Mouse (Mus musculus): ENCODE measurements around the gene Dnase2b. TPM values are rescaled to one million over a fixed set of nuclear protein-coding genes. Genes with fewer than 3 reads are reported as not detected.

Dnase2b gene
- not detected in 2 replicates for polyA plus RNA-seq (2014; fragmentation: Nextera tagmentation; extraction: Ambion mirVana)

DNA sequence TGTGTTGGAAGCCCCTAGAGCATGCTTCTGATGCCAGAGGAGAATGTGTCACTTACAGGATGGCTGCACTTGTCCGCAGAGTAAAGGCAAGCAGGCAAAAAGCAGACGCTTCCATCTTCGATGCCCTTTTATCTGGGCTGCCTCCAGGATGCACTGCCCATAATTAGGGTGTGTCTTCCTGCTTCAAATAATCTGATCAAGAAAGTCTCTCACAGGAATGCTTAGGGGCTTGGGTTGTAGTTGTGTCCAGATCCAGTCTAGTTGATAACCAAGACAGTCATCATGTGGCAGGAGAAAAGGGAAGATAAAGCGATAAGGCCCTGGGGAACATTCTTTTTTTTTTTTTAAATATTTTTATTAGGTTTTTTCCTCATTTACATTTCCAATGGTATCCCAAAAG lies at the start of gene Dnase2b:
Gene Dnase2b (minus strand): TSS at position 101 of the 400 bp plus-strand sequence.
- H3K4me3 ChIP-seq (replicated peaks; ENCODE audit: low read length), result no peak within 1 kb of the TSS
- no peaks in the 10 kb centered on the region for H3K4me1 ChIP-seq (replicated peaks; ENCODE audit: control insufficient read depth, insufficient read depth, low read length)
- WGBS, result 87% methylated on average over 4 of the region's 4 CpGs
- DNase-seq (ENCODE audit: low spot score), result no peak
- no peaks in the 10 kb centered on the region for H3K9me3 ChIP-seq (ENCODE audit: control insufficient read depth, low read length)
- H3K27me3 ChIP-seq (ENCODE audit: control insufficient read depth, insufficient read depth, low read length), result no peaks in the 10 kb centered on the region
- no peak within 1 kb of the TSS for H3K27ac ChIP-seq
- H3K9ac ChIP-seq, result no peak within 1 kb of the TSS
- H3K4me2 ChIP-seq (replicated peaks), result no peak within 1 kb of the TSS
- no peaks in the 10 kb centered on the region for H3K36me3 ChIP-seq (replicated peaks; ENCODE audit: control insufficient read depth, insufficient read depth)
- ATAC-seq (ENCODE audit: low FRiP score), result no peak

DNA sequence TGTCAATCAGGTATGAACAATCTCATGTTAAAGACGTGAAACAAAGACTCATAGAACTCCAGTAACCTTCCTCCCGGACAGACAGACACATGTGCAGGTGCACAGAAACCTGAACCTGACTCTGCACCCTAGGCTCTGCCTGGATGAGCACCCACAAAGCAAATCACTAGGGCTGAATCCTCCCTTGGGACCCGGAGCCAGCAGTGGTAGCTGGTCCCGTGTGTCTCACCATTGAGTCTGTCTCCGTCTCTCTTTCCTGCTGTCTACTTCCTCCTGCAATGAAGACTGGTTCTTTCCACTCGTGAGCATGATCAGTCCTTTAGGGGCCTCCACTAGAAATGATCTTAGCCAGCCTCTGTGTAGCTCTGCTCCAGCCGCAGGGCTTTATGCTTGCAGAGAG lies 46.5 kb upstream of the Dnase2b start:
- H3K4me3 ChIP-seq (replicated peaks; ENCODE audit: low read length), result no peak overlapping the region
- H3K27ac ChIP-seq, result no peak overlapping the region
- no peaks in the 10 kb centered on the region for H3K36me3 ChIP-seq (replicated peaks; ENCODE audit: control insufficient read depth, insufficient read depth)
- H3K9me3 ChIP-seq (ENCODE audit: control insufficient read depth, low read length), result no peaks in the 10 kb centered on the region
- DNase-seq (ENCODE audit: low spot score), result no peak
- H3K27me3 ChIP-seq (ENCODE audit: control insufficient read depth, insufficient read depth, low read length), result no peaks in the 10 kb centered on the region
- 87% methylated on average over 7 of the region's 7 CpGs for WGBS
- H3K9ac ChIP-seq, result no peak overlapping the region
- ATAC-seq (ENCODE audit: low FRiP score), result no peak
- no peaks in the 10 kb centered on the region for H3K4me1 ChIP-seq (replicated peaks; ENCODE audit: control insufficient read depth, insufficient read depth, low read length)
- no peak overlapping the region for H3K4me2 ChIP-seq (replicated peaks)

DNA sequence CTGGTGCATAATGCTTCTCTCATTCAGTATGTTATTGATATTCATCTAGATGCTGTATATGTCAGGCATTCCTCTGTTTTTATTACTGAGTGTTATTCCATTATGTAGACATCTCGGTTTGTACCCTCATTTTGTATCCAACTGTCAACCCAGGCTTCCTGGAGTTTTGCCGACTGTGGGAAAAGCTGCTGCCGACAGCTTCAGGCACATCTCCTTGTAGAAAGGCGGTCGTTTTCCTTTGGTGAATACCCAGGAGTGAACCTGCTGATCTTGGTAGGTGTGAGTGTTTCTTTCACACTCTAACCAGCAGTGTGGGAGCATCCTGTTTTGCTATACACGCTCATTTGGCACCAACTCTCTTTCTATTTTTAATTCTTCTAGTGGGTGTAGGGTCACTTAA lies 45.6 kb upstream of the Dnase2b start:
- ATAC-seq (ENCODE audit: low FRiP score), result no peak
- Histone ChIP-seq H3K36me3 (replicated peaks; ENCODE audit: control insufficient read depth, insufficient read depth) (no peaks in the 10 kb centered on the region), H3K9me3 (ENCODE audit: control insufficient read depth, low read length) (no peaks in the 10 kb centered on the region), H3K4me2 (replicated peaks) (no peak overlapping the region), H3K4me1 (replicated peaks; ENCODE audit: control insufficient read depth, insufficient read depth, low read length) (no peaks in the 10 kb centered on the region), H3K4me3 (replicated peaks; ENCODE audit: low read length) (no peak overlapping the region), H3K9ac (no peak overlapping the region), H3K27me3 (ENCODE audit: control insufficient read depth, insufficient read depth, low read length) (no peaks in the 10 kb centered on the region), H3K27ac (no peak overlapping the region)
- no peak for DNase-seq (ENCODE audit: low spot score)
- WGBS, result 69% methylated on average over 6 of the region's 6 CpGs

DNA sequence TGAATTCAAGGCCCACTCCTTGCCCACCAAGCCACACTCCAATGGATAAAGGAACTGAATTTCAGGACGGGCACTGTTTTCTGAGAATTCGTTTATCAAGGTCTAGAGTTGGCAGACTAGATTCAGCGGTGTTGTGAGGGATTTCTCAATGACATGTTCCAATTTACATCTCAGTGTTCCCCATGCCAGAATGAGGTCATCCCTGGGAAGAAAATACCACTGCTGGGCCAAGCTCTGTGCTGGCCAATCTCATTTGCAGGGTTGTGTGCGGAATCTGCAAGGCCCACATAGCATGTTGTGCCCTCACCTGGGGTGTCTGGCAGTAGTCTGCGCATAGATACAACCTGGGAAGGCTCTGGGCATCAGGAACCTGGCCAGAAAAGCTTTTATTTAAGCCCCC lies 43.9 kb upstream of the Dnase2b start:
- H3K27ac ChIP-seq, result no peak overlapping the region
- WGBS, result 90% methylated on average over 5 of the region's 5 CpGs
- H3K4me1 ChIP-seq (replicated peaks; ENCODE audit: control insufficient read depth, insufficient read depth, low read length), result no peaks in the 10 kb centered on the region
- no peaks in the 10 kb centered on the region for H3K36me3 ChIP-seq (replicated peaks; ENCODE audit: control insufficient read depth, insufficient read depth)
- no peak for ATAC-seq (ENCODE audit: low FRiP score)
- no peak overlapping the region for H3K4me3 ChIP-seq (replicated peaks; ENCODE audit: low read length)
- H3K9ac ChIP-seq, result no peak overlapping the region
- H3K4me2 ChIP-seq (replicated peaks), result no peak overlapping the region
- DNase-seq (ENCODE audit: low spot score), result no peak
- H3K27me3 ChIP-seq (ENCODE audit: control insufficient read depth, insufficient read depth, low read length), result no peaks in the 10 kb centered on the region
- H3K9me3 ChIP-seq (ENCODE audit: control insufficient read depth, low read length), result no peaks in the 10 kb centered on the region

DNA sequence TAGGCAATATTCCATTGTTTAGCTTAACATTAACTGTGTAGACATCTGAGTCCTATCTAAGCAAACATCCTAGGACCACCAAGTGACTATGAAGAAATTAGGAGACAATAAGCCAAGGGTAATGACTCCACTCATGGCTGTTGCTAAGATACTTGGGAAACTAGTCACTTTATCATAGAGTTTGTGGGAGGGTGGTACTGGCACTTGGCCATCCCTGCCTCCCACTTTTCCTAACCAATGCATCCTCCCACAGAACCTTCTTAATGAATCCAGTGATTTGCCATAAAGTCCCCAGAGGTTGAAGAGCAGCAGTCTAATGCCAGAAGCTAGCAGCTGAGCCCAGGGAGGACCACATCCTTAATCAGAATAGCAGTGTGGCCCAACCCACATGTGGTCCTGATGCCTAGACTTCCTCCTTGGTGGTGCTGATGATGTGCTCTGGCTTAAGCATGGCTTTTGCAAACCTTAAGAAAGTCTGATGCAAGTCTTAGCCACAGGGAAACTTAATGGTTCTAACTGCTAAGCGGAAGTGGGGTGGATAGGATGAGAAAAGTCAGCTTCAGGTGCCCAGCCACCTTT lies 42.8 kb upstream of the Dnase2b start:
- no peaks in the 10 kb centered on the region for H3K36me3 ChIP-seq (replicated peaks; ENCODE audit: control insufficient read depth, insufficient read depth)
- no peaks in the 10 kb centered on the region for H3K9me3 ChIP-seq (ENCODE audit: control insufficient read depth, low read length)
- DNase-seq (ENCODE audit: low spot score), result no peak
- ATAC-seq (ENCODE audit: low FRiP score), result no peak
- H3K4me3 ChIP-seq (replicated peaks; ENCODE audit: low read length), result no peak overlapping the region
- H3K27me3 ChIP-seq (ENCODE audit: control insufficient read depth, insufficient read depth, low read length), result no peaks in the 10 kb centered on the region
- 96% methylated on average over 1 of the region's 1 CpGs for WGBS
- H3K4me1 ChIP-seq (replicated peaks; ENCODE audit: control insufficient read depth, insufficient read depth, low read length), result no peaks in the 10 kb centered on the region
- no peak overlapping the region for H3K27ac ChIP-seq
- no peak overlapping the region for H3K9ac ChIP-seq
- H3K4me2 ChIP-seq (replicated peaks), result no peak overlapping the region

DNA sequence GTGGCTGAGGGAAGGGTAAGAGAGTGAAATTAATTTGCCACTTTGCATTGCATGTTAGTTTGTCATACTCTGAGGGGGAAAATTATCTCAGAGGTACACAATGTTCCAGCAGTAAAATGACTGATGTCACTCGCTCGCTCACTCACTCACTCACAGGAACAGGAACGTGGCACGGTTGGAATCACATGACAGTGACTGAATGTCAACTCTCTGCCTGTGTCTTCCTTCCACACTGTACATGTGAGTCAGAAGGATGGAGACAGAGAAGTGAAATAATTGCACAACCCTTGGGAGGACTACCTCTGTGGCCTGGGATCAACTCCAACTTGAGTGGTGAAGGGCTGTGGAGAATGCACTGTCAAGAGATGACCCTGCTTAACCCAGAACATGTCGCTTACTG lies 42.0 kb upstream of the Dnase2b start:
- DNase-seq (ENCODE audit: low spot score) (no peak), ATAC-seq (ENCODE audit: low FRiP score) (no peak)
- no peaks in the 10 kb centered on the region for H3K27me3 ChIP-seq (ENCODE audit: control insufficient read depth, insufficient read depth, low read length)
- H3K36me3 ChIP-seq (replicated peaks; ENCODE audit: control insufficient read depth, insufficient read depth), result no peaks in the 10 kb centered on the region
- no peak overlapping the region for H3K9ac ChIP-seq
- H3K9me3 ChIP-seq (ENCODE audit: control insufficient read depth, low read length), result no peaks in the 10 kb centered on the region
- no peak overlapping the region for H3K4me3 ChIP-seq (replicated peaks; ENCODE audit: low read length)
- no peak overlapping the region for H3K4me2 ChIP-seq (replicated peaks)
- no peaks in the 10 kb centered on the region for H3K4me1 ChIP-seq (replicated peaks; ENCODE audit: control insufficient read depth, insufficient read depth, low read length)
- no peak overlapping the region for H3K27ac ChIP-seq
- WGBS, result 89% methylated on average over 5 of the region's 5 CpGs

DNA sequence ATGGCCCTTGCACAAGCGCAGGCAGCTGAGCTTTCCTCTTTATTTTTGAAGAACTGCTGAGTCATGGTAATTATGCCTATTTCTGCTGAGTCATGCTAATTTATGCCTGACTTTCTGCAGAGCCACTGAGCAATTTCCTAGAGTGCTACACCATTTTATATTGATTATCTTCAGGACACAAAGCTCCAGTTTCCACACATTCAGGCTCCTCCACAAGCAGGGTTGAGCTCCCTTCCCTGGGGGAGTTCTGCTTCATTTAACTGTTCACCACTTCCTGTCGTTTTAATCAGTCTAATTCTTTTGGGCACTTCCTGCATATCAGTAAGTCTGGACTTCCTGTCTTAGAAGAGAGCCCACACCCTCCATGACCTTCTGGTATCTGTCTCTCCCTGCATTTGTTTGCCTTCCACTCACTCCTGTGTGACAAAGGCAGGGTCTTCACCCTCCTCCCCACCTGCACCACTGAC lies 39.7 kb upstream of the Dnase2b start:
- H3K36me3 ChIP-seq (replicated peaks; ENCODE audit: control insufficient read depth, insufficient read depth), result no peaks in the 10 kb centered on the region
- H3K27me3 ChIP-seq (ENCODE audit: control insufficient read depth, insufficient read depth, low read length), result no peaks in the 10 kb centered on the region
- no peak for DNase-seq (ENCODE audit: low spot score)
- H3K9ac ChIP-seq, result no peak overlapping the region
- 68% methylated on average over 2 of the region's 2 CpGs for WGBS
- H3K4me3 ChIP-seq (replicated peaks; ENCODE audit: low read length), result no peak overlapping the region
- H3K4me2 ChIP-seq (replicated peaks), result no peak overlapping the region
- H3K9me3 ChIP-seq (ENCODE audit: control insufficient read depth, low read length), result no peaks in the 10 kb centered on the region
- no peak overlapping the region for H3K27ac ChIP-seq
- no peak for ATAC-seq (ENCODE audit: low FRiP score)
- no peaks in the 10 kb centered on the region for H3K4me1 ChIP-seq (replicated peaks; ENCODE audit: control insufficient read depth, insufficient read depth, low read length)

DNA sequence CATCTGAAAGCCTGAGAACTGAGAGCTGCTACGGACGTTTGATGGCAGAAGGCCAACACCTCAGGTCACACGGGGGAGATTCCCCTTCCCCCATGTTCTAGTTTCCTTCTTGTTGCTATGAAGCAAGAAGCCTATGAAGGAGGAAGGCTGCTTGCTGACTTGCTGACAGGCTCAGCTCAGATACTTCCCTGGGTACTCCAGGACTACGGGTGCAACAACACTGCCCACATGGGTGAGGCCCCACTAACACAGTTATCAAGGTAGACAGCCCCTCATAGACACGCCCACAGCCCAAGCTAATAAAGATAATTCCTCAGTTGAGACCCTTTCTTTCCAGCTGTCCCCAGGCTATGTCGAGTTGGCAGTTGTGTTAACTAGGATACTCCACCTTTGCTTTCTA lies 38.3 kb upstream of the Dnase2b start:
- Histone ChIP-seq H3K4me3 (replicated peaks; ENCODE audit: low read length) (no peak overlapping the region), H3K9me3 (ENCODE audit: control insufficient read depth, low read length) (no peaks in the 10 kb centered on the region), H3K9ac (no peak overlapping the region), H3K27ac (no peak overlapping the region), H3K36me3 (replicated peaks; ENCODE audit: control insufficient read depth, insufficient read depth) (no peaks in the 10 kb centered on the region), H3K4me2 (replicated peaks) (no peak overlapping the region), H3K4me1 (replicated peaks; ENCODE audit: control insufficient read depth, insufficient read depth, low read length) (no peaks in the 10 kb centered on the region), H3K27me3 (ENCODE audit: control insufficient read depth, insufficient read depth, low read length) (no peaks in the 10 kb centered on the region)
- 71% methylated on average over 6 of the region's 6 CpGs for WGBS
- no peak for DNase-seq (ENCODE audit: low spot score)
- no peak for ATAC-seq (ENCODE audit: low FRiP score)

DNA sequence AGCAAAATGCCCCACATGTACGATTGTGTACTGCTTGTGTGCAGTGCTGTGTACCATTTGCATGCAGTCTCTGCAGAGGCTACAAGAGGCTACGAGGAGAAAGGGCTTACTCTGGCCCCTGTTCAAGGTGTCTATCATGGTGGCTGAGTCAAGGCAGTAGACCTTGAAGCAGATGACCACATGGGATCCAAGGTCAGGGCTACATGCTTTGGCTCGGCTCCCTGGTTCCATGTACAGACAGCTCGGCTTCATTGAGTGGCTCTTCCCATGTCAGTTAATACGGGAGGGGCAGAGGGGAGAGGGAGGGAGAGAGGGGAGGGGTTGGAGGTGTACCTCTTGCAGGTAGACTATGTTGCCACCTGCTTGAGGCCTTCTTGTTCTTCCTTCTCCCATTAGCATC lies 37.0 kb upstream of the Dnase2b start:
- H3K4me1 ChIP-seq (replicated peaks; ENCODE audit: control insufficient read depth, insufficient read depth, low read length), result no peaks in the 10 kb centered on the region
- H3K27me3 ChIP-seq (ENCODE audit: control insufficient read depth, insufficient read depth, low read length), result no peaks in the 10 kb centered on the region
- DNase-seq (ENCODE audit: low spot score), result no peak
- no peak overlapping the region for H3K27ac ChIP-seq
- no peak overlapping the region for H3K4me2 ChIP-seq (replicated peaks)
- no peak for ATAC-seq (ENCODE audit: low FRiP score)
- WGBS, result 92% methylated on average over 5 of the region's 5 CpGs
- no peak overlapping the region for H3K4me3 ChIP-seq (replicated peaks; ENCODE audit: low read length)
- no peaks in the 10 kb centered on the region for H3K9me3 ChIP-seq (ENCODE audit: control insufficient read depth, low read length)
- H3K36me3 ChIP-seq (replicated peaks; ENCODE audit: control insufficient read depth, insufficient read depth), result no peaks in the 10 kb centered on the region
- no peak overlapping the region for H3K9ac ChIP-seq

DNA sequence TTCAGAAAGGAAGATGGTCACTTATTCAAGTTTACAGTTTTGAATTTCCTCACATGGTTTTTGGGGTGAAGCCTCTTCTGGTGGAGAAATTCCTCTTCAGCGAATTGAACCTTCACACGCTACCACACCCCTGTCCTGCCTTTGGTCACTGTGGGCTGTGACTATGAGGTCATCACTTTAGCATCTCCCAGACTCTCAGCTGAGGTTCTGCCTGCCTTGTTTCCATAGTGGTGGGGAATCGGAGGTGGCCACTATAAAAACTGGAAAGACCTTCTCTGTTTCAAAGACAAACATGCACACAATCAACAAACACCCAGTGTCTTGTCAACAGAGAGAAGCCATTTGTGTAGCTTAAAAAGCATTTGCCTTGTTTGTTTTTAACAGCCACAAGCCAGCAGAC lies 35.8 kb upstream of the Dnase2b start, which contains the start of gene 4930503B20Rik:
Gene 4930503B20Rik (minus strand): TSS at position 101 of the 400 bp plus-strand sequence.
- Histone ChIP-seq H3K36me3 (replicated peaks; ENCODE audit: control insufficient read depth, insufficient read depth) (no peaks in the 10 kb centered on the region), H3K4me1 (replicated peaks; ENCODE audit: control insufficient read depth, insufficient read depth, low read length) (no peaks in the 10 kb centered on the region), H3K4me3 (replicated peaks; ENCODE audit: low read length) (no peak within 1 kb of the TSS), H3K4me2 (replicated peaks) (no peak within 1 kb of the TSS), H3K9me3 (ENCODE audit: control insufficient read depth, low read length) (no peaks in the 10 kb centered on the region), H3K27me3 (ENCODE audit: control insufficient read depth, insufficient read depth, low read length) (no peaks in the 10 kb centered on the region), H3K27ac (no peak within 1 kb of the TSS), H3K9ac (no peak within 1 kb of the TSS)
- DNase-seq (ENCODE audit: low spot score), result no peak
- no peak for ATAC-seq (ENCODE audit: low FRiP score)
- WGBS, result 87% methylated on average over 3 of the region's 3 CpGs

All from hindbrain, embryonic 14.5 days (tissue).